Mouse (Mus musculus) kidney, embryonic 14.5 days (tissue): ENCODE results near the gene Tmem17. TPM values are rescaled to one million over a fixed set of nuclear protein-coding genes. Genes with fewer than 3 reads are reported as not detected.
A peak's percentile ranks its signal among the peaks of the same experiment; 100 is the strongest.

Experiments
- ATAC-seq: fragments of 200-750 bp; cut with Nextera tagmentation; 2 replicates; pipeline ENCODE4 v1.8.0; 2017; ENCODE audit warnings: moderate number of reproducible peaks, mild to moderate bottlenecking, moderate TSS enrichment, moderate library complexity; ENCODE audit not compliant: low FRiP score, low TSS enrichment
- H3K27ac ChIP-seq: fragments of 300-500 bp; sonication (generic); 2 replicates; pipeline ENCODE4 v1.5.1; 2014; ENCODE audit warnings: low read depth, mild to moderate bottlenecking, low read length, moderate library complexity, mixed read lengths
- H3K27me3 ChIP-seq: fragments of 300-500 bp; sonication (generic); 2 replicates; pipeline ENCODE4 v1.6.1; 2014; ENCODE audit warnings: mild to moderate bottlenecking, low read length; ENCODE audit not compliant: control insufficient read depth, insufficient read depth
- H3K36me3 ChIP-seq: fragments of 300-500 bp; sonication (generic); 2 replicates; pipeline ENCODE4 v1.6.1; 2014; ENCODE audit warnings: low read length, mixed read lengths; ENCODE audit not compliant: control insufficient read depth, insufficient read depth
- H3K4me1 ChIP-seq: fragments of 300-500 bp; sonication (generic); 2 replicates; pipeline ENCODE4 v1.6.1; 2014; ENCODE audit warnings: low read length, mixed read lengths; ENCODE audit not compliant: control insufficient read depth, insufficient read depth
- H3K4me2 ChIP-seq: fragments of 300-500 bp; sonication (generic); replicated peaks from 2 replicates; pipeline ENCODE4 v1.6.1; 2014; ENCODE audit warnings: low read depth, mild to moderate bottlenecking, low read length
- H3K4me3 ChIP-seq: fragments of 300-500 bp; sonication (generic); 2 replicates; pipeline ENCODE4 v1.5.1; 2014; ENCODE audit warnings: mild to moderate bottlenecking, low read length
- H3K9ac ChIP-seq: fragments of 300-500 bp; sonication (generic); 2 replicates; pipeline ENCODE4 v1.6.1; 2014; ENCODE audit warnings: low read depth, mild to moderate bottlenecking, low read length, moderate library complexity
- H3K9me3 ChIP-seq: fragments of 300-500 bp; sonication (generic); 2 replicates; pipeline ENCODE4 v1.6.1; 2016; ENCODE audit warnings: low read length; ENCODE audit not compliant: control insufficient read depth
- WGBS: fragments of 180-500 bp; shearing (Covaris S2); extraction: QIAGEN DNeasy Blood & Tissue Kit; methylation state at CpG from one replicate; pipeline ENCODE4 v1.1.7; 2014; 5-methylcytosine and 5-hydroxymethylcytosine counted together
- polyA plus RNA-seq: library from polyadenylated mRNA; unstranded; fragments of >200 nt; fragmentation: Nextera tagmentation; extraction: Ambion mirVana; gene quantifications from 2 replicates; pipeline ENCODE4 v1.2.1, GENCODE M21; 2014

The Tmem17 gene
- polyA plus RNA-seq: 14.1 and 15.8 TPM in 2 replicates

GRCm38 (mm10) chr11:22512038-22513001 lies at the start of gene Tmem17:
Gene Tmem17 (plus strand): TSS chr11:22512088.
- H3K4me1 ChIP-seq: no peaks in the 10 kb centered on the region
- H3K4me2 ChIP-seq: peak within 1 kb of the TSS; percentile 75
- peaks cover 2% of the 10 kb centered on the region; the same call in 1 of the 2 replicates for H3K9me3 ChIP-seq
- peak within 1 kb of the TSS; percentile 78 for H3K4me3 ChIP-seq
- peak within 1 kb of the TSS; percentile 93 for H3K27ac ChIP-seq
- H3K27me3 ChIP-seq: no peaks in the 10 kb centered on the region
- H3K36me3 ChIP-seq: no peaks in the 10 kb centered on the region
- WGBS: under 1% methylated on average over 73 of the region's 73 CpGs
- peak within 1 kb of the TSS; percentile 96 for H3K9ac ChIP-seq
- ATAC-seq: peak; percentile 97

- Histone ChIP-seq H3K4me2 (no peak overlapping the region), H3K36me3 (no peaks in the 10 kb centered on the region), H3K9ac (no peak overlapping the region), H3K9me3 (no peaks in the 10 kb centered on the region; the same call in 1 of the 2 replicates), H3K4me1 (no peaks in the 10 kb centered on the region), H3K27ac (no peak overlapping the region), H3K4me3 (no peak overlapping the region), H3K27me3 (no peaks in the 10 kb centered on the region)
- ATAC-seq: no peak
- WGBS: 85% methylated on average over 3 of the region's 3 CpGs
Observed at GRCm38 (mm10) chr11:22479836-22480619, 31.9 kb upstream of the Tmem17 start.

DNA sequence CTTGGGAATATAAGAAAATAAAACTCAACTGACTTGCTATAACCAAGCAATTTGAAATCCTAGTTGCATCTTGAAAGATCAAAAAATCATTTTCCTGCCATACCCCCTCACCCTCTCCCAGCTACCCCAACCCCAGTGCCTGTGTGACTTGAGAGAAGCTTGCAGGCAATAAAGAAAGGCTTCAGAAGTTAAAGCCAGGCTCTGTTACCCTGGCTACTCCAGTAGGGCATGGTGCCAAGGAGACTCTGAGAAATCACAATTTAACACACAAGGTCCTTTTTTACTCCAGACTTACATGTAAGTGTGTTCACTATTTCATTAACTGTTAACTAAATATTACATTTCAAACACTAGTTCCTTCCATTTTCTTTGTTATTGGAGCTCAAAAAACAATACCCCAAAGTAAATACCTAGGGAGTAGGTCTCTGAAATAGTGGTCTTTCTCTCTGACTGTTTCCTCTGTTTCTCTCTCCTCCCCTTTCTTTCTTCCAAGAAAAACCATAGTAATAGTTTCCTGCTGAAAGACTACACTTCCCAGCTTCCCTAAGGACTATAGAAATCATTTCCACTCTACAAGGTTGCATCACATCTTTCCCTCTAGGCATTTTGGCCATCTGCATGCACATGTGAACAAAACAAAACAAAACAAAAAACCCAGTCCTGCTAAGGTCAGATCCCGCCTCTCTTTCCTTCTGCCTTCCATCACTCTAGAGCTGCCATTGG lies 30.1 kb upstream of the Tmem17 start:
- H3K4me2 ChIP-seq: no peak overlapping the region
- 70% methylated on average over 1 of the region's 1 CpGs for WGBS
- no peaks in the 10 kb centered on the region for H3K4me1 ChIP-seq
- no peaks in the 10 kb centered on the region for H3K36me3 ChIP-seq
- H3K27ac ChIP-seq: no peak overlapping the region
- H3K4me3 ChIP-seq: no peak overlapping the region
- H3K9me3 ChIP-seq: no peaks in the 10 kb centered on the region
- H3K27me3 ChIP-seq: no peaks in the 10 kb centered on the region
- ATAC-seq: no peak
- H3K9ac ChIP-seq: no peak overlapping the region

DNA sequence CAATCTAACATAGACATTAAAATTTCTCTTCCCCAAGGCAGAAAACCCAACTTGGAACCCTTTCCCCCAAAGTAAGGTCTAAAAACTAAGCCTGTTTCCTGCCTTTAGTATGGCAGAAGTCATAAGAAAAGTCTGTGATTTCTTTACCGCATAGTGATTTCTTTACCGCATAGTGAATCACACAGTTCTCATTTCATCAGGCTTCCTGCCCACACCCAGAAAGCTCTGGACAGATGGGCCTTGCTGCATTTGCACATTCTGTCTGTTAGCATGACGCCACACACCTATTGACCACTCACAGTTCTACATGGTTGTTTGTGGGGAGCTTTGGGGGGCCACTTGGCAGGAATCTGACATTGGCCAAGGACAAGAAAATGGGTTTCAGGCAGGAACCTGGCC lies 29.5 kb upstream of the Tmem17 start:
- no peak overlapping the region for H3K27ac ChIP-seq
- H3K4me3 ChIP-seq: no peak overlapping the region
- no peak overlapping the region for H3K9ac ChIP-seq
- WGBS: 94% methylated on average over 3 of the region's 3 CpGs
- no peaks in the 10 kb centered on the region for H3K9me3 ChIP-seq
- H3K4me1 ChIP-seq: no peaks in the 10 kb centered on the region
- H3K27me3 ChIP-seq: no peaks in the 10 kb centered on the region
- no peak overlapping the region for H3K4me2 ChIP-seq
- no peaks in the 10 kb centered on the region for H3K36me3 ChIP-seq
- ATAC-seq: no peak

GRCm38 (mm10) chr11:22493694-22494319 lies 18.1 kb upstream of the Tmem17 start:
- Histone ChIP-seq H3K4me2 (no peak overlapping the region), H3K4me3 (no peak overlapping the region), H3K9ac (no peak overlapping the region), H3K27me3 (no peaks in the 10 kb centered on the region), H3K36me3 (no peaks in the 10 kb centered on the region), H3K4me1 (no peaks in the 10 kb centered on the region), H3K9me3 (no peaks in the 10 kb centered on the region), H3K27ac (no peak overlapping the region)
- no peak for ATAC-seq
- WGBS: 83% methylated on average over 2 of the region's 2 CpGs

DNA sequence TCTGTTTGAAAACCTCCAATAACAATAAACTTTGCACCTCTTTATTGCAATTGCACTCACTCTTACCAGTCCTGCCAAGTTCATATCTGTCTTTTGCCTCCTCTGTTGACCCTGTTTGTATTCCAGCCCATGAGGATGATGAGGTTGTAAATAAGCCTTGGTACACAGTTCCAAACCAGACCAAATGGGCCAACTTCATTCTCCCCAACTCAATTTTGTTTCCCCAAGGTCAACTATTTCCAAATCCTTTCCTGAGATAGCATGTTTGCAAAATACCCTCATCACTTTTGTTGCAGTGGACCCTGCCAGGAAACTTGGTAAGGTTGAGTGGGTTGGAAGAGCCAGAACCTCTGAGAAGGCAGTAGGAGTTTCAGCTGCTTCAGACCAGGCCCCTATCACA lies 16.9 kb upstream of the Tmem17 start:
- Histone ChIP-seq H3K27ac (no peak overlapping the region), H3K36me3 (no peaks in the 10 kb centered on the region), H3K4me3 (no peak overlapping the region), H3K4me1 (no peaks in the 10 kb centered on the region), H3K27me3 (no peaks in the 10 kb centered on the region), H3K4me2 (no peak overlapping the region), H3K9ac (no peak overlapping the region), H3K9me3 (no peaks in the 10 kb centered on the region)
- ATAC-seq: no peak

DNA sequence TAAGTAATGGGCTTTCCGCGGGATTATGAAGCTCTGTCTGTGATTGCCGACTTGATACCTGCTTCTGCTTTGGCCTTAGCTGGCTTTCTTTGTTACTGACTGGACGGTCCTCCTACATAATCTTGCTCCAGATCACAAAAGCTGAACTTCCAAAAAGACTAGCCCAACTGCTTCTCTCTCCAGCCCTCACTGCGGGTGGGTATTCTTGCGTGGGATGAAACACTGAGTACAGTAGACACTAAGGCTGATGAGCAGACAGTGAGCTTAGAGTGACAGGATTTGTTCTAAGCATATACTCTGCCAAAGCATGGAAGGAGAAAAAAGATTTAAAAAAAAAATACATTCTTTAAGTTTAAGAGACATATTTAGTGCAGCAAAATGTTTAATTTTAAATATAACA lies 12.5 kb upstream of the Tmem17 start:
- Histone ChIP-seq H3K9me3 (no peaks in the 10 kb centered on the region), H3K4me2 (no peak overlapping the region), H3K4me1 (no peaks in the 10 kb centered on the region), H3K27me3 (no peaks in the 10 kb centered on the region), H3K9ac (no peak overlapping the region), H3K36me3 (no peaks in the 10 kb centered on the region), H3K27ac (no peak overlapping the region), H3K4me3 (no peak overlapping the region)
- 86% methylated on average over 6 of the region's 6 CpGs for WGBS
- ATAC-seq: no peak

DNA sequence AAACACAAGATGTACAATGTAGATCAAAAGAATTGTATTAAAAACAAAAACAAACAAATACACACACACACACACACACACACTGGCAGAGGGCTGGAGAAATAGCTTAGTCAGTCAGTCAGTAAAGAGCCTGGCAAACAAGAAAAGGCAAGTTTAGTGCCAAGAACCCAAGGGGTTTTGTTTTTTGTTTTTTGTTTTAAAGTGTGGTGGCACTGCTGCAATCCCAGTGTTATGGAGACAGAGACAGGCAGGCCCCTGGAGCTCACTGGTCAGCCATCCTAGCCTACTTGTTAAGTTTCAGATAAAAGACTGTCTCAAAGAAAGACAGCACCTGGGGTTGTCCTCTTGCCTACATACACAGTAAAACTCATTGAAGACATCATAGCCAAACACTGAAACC lies 12.0 kb upstream of the Tmem17 start:
- ATAC-seq: no peak
- Histone ChIP-seq H3K4me1 (no peaks in the 10 kb centered on the region), H3K27ac (no peak overlapping the region), H3K4me3 (no peak overlapping the region), H3K9ac (no peak overlapping the region), H3K4me2 (no peak overlapping the region), H3K27me3 (no peaks in the 10 kb centered on the region), H3K9me3 (no peaks in the 10 kb centered on the region), H3K36me3 (no peaks in the 10 kb centered on the region)
